9 mouse cellular contexts compared by ENCODE assay signal in the genomic region with DNA sequence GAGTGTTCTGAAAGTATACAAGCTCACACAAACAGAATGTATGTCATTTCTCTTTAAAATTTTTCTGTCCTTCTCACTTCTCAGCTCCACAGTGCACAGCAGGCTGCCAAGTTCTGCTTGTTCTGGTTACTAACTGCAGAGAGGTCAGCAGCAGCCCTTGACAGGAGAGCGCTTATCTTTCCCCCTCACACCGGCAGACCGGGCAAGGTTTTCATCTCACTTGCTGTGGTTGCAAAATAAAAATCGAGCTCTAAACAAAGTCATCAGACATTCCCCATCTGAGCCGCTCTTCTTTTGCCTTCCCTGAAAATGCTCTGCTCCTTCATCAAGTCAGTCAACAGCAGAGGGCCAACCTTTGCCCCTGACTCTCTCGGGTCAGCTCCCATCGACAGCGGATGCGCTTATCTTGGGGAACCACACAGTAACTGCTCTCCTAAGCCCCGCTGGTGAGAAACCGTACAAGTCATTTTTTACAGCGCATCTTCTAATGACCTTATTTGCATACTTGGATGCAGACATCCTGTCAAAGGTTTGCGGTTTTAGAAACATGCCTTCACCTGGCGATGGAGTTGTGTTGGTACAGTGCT.
DNase-seq lines count a peak whose midpoint lies in the region; ATAC-seq lines count a peak whose summit lies in the region.
"Had no signal": no experiment of that assay in that cellular context is flagged by ENCODE, and none has a peak within 500 bp of the region (broad histone marks: within the 10 kb centered on the region; RNA-seq: fewer than 3 reads in every experiment).

No protein-coding gene starts in this region.

- peak; percentile 4 for DNase-seq in kidney, adult 9 months
- DNase-seq in kidney, postnatal 25 days, result no peak
- DNase-seq in thymus, postnatal 14 days, result peak; percentile 11
- DNase-seq in thymus, postnatal 4 days, result no peak
- DNase-seq in yolk sac, embryonic 10.5 days (ENCODE audit: low spot score), result peak; percentile 86
- no peak for DNase-seq in frontal cortex, adult 2 months (ENCODE audit: extremely low spot score in 1 of 2, low spot score in 1 of 2)
- DNase-seq in cerebellum, adult 9-11 months, result no peak
- DNase-seq: layer of hippocampus, postnatal 36 days had no signal

- peak; percentile 69 to 83 for ATAC-seq in hematopoietic stem cell, adult 5-6 weeks (replicated peaks in 1 of 2; ENCODE audit: insufficient read depth in 1 of 2, low FRiP score in 2 of 2, low TSS enrichment in 1 of 2, low read depth in 1 of 2, poor library complexity in 2 of 2, severe bottlenecking in 2 of 2)

Comparison
In these comparisons a context has a peak if more than half of its experiments do, and no peak if none do; other contexts are left out.
1. DNase-seq: peak in kidney, adult 9 months (single experiment), thymus, postnatal 14 days (single experiment) and yolk sac, embryonic 10.5 days (single experiment); none in kidney, postnatal 25 days (0 of 2), thymus, postnatal 4 days (single experiment), frontal cortex, adult 2 months (0 of 2) and cerebellum, adult 9-11 months (single experiment).